Mouse (Mus musculus) ovary, adult 18-20 months (tissue): ENCODE data around the gene Klhl15.
"Not testable (repeated sequence)": the region's sequence is repeated elsewhere in the genome, so short reads cannot be mapped to it uniquely, and the experiment has no call there.

Experiments used
- DNase-seq: peaks from one replicate; pipeline ENCODE4 v3.0.0; 2022; ENCODE audit warnings: low spot score, mixed read lengths

The Klhl15 gene

GRCm38 (mm10) chrX:94234532-94235189 lies at the start of gene Klhl15:
Gene Klhl15, plus strand, starts transcription at chrX:94234599.
- peak; percentile 79 for DNase-seq

- no peak for DNase-seq
These were observed 49.2 kb upstream of the Klhl15 start for GRCm38 (mm10) chrX:94185156-94185555.

- not testable (repeated sequence) for DNase-seq
These were observed 40.5 kb upstream of the Klhl15 start for GRCm38 (mm10) chrX:94193901-94194300.

GRCm38 (mm10) chrX:94197789-94198188 lies 36.6 kb upstream of the Klhl15 start:
- DNase-seq, result no peak

- DNase-seq, result no peak
These were observed 22.2 kb upstream of the Klhl15 start for GRCm38 (mm10) chrX:94212264-94212596.

GRCm38 (mm10) chrX:94212597-94213321 lies 21.6 kb upstream of the Klhl15 start, which contains the start of gene Eif2s3x:
Gene Eif2s3x, minus strand, starts transcription at chrX:94212862.
- peak; percentile 81 for DNase-seq

GRCm38 (mm10) chrX:94213384-94213783 lies 21.0 kb upstream of the Klhl15 start:
- no peak for DNase-seq

GRCm38 (mm10) chrX:94233432-94233831 lies 967 bp upstream of the Klhl15 start:
- DNase-seq, result no peak

GRCm38 (mm10) chrX:94233936-94234531 lies 365 bp upstream of the Klhl15 start:
- no peak for DNase-seq

- DNase-seq, result no peak
These were observed 774 bp downstream of the Klhl15 start for GRCm38 (mm10) chrX:94235190-94235555.

- no peak for DNase-seq
These were observed 1.2 kb downstream of the Klhl15 start for GRCm38 (mm10) chrX:94235601-94236000.

- DNase-seq, result no peak
These were observed 54.5 kb downstream of the Klhl15 start for GRCm38 (mm10) chrX:94288923-94289322.

- no peak for DNase-seq
These were observed 68.5 kb downstream of the Klhl15 start for GRCm38 (mm10) chrX:94302928-94303327.

- DNase-seq, result no peak
These were observed 86.9 kb downstream of the Klhl15 start for GRCm38 (mm10) chrX:94321036-94321902.
